Mouse (Mus musculus): ENCODE results near the gene Bmyc. TPM values are rescaled to one million over a fixed set of nuclear protein-coding genes. Genes with fewer than 3 reads are reported as not detected.

Gene Bmyc
- 27.5 TPM for polyA plus RNA-seq (2017; shearing (Covaris generic))

DNA sequence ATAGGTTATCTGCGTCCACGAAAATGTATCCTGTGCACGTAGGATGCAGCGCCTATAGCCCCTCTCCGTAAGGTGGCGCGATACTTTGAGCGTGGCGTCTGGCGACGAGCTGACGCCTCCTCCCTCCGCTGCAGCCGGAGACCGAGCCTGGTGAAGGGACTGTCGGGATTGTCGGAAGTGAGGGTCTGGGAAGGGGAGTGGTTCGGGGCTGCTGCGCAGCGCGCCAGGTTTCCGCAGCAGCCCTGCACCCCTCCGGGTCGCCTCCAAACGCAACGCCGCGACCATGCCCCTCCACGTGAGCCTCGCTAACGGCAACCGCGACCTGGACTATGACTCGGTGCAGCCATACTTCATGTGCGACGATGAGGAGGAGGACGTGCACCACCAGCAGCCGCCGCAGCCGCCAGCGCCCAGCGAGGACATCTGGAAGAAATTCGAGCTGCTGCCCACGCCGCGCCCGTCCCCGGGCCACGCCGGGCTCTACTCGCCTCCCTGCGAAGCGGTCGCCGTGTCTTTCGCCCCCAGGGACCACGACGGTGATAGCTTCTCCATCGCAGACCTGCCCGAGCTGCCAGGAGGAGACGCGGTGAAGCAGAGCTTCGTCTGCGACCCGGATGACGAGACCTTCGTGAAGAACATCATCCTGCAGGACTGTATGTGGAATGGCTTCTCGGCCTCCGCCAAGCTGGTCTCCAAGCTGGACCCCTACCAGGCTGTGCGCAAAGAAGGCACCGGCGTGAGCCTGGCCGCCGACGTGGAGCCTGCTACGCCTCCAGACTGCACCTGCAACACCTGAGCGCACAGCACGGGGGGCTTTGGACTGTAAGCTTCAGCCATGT, at the start of gene Bmyc:
Bmyc (plus strand) TSS at position 97 of the 839 bp plus-strand sequence.

DNA sequence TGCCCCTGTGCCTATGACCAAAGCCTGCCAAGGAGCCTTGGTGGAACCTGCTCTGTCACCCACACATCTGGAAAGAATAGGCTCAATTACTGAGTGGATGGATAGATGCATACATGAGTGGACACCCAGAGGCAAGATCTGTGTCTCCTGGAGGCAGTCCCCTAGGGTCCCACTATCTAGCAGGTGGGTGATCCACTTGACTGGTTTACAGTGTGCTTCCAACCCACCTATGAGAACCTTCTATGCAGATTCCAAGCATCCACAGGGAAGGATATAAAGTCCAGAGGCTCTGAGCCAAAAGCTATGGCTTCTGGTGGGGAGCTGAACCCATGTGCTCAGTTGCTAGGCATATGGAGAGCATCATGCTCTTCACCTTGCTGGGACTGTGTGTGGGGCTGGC, 48.9 kb upstream of the Bmyc start, which contains the start of gene Lcn5:
Lcn5 (plus strand) TSS at position 301 of the 400 bp plus-strand sequence.

DNA sequence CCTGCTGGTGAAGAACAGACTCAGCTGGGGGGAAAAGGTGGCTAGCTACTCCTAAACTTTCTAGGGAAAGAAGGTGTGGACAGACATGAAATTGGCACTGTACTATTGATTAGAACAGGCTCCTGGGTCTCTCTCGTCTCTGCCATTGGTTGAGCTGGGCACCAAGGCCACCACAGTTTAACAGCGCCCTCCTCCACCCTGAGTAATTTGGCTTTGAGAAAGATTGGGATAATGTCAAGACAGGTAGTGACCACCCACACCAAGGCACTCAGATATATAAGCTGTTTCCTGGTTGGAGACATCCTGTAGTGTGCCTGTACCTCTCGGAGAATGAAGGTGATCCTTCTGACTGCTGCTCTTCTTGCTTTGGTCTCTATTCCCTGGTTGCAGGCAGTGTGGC, 30.1 kb upstream of the Bmyc start, which contains the start of gene Lcn6:
Lcn6 (plus strand) TSS at position 301 of the 400 bp plus-strand sequence.

DNA sequence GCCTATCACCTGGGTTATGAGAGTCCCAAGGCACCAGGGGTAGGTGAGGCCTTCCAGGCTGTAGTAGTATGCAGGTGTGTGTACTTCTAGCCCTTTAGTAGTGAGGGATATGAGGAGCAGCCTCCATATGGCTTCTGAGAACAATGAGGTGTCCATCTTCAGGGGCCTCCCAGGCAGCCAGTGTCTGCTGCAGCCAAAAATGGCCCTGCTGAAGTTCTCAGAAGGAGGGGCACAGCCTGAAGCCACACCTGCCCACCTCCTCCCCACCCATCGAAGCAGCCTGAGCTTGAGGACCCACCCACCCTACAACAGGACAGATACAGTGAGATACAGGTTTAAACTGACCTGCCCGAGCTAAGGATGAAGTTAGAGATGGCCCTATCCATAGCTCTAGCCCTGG, 24.1 kb upstream of the Bmyc start, which contains the start of gene Lcn10:
Lcn10 (plus strand) TSS at position 301 of the 400 bp plus-strand sequence.

DNA sequence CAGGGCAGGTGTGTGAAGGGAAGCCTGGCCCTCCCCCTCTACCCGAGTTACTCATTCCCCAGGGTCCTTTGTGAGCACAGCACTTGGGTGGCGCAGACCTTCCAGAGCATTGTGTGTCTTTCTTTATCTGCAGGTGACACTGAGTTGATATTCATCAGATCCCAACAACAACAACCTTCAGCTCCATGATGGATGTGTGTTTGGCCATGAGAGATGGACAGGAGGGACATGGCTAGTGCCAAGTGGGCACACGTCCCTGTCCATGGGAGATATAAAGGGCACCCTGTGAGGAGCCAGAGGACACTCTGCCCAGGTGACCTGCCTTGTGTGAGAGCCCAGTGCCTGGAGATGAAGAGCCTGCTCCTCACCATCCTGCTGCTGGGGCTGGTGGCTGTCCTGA, 6.8 kb upstream of the Bmyc start, which contains the start of gene Obp2a:
Obp2a (plus strand) TSS at position 301 of the 400 bp plus-strand sequence.

DNA sequence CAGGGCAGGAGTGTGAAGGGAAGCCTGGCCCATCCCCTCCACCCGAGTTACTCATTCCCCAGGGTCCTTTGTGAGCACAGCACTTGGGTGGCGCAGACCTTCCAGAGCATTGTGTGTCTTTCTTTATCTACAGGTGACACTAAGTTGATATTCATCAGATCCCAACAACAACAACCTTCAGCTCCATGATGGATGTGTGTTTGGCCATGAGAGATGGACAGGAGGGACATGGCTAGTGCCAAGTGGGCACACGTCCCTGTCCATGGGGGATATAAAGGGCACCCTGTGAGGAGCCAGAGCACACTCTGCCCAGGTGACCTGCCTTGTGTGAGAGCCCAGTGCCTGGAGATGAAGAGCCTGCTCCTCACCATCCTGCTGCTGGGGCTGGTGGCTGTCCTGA, 30.2 kb downstream of the Bmyc start, which contains the start of gene Obp2b:
Obp2b (plus strand) TSS at position 301 of the 400 bp plus-strand sequence.

Other genes with a start within 250 kb of the Bmyc start
- 5.1 TPM for gene Clic3, start 249.9 kb upstream of the Bmyc start, polyA plus RNA-seq (2017; shearing (Covaris generic))
- 74.5 TPM for gene Paxx, start 245.6 kb upstream of the Bmyc start, polyA plus RNA-seq (2017; shearing (Covaris generic))
- not detected for gene Ptgds, start 236.7 kb upstream of the Bmyc start, polyA plus RNA-seq (2017; shearing (Covaris generic))
- not detected for gene Lcn12, start 212.8 kb upstream of the Bmyc start, polyA plus RNA-seq (2017; shearing (Covaris generic))
- gene Fbxw5, start 206.0 kb upstream of the Bmyc start, polyA plus RNA-seq (2017; shearing (Covaris generic)) = 82.7 TPM
- 5.6 TPM for gene C8g, start 205.0 kb upstream of the Bmyc start, polyA plus RNA-seq (2017; shearing (Covaris generic))
- 61.5 TPM for gene Traf2, start 159.8 kb upstream of the Bmyc start, polyA plus RNA-seq (2017; shearing (Covaris generic))
- 170 TPM for gene Edf1, start 148.9 kb upstream of the Bmyc start, polyA plus RNA-seq (2017; shearing (Covaris generic))
- 1.4 TPM for gene Mamdc4, start 131.9 kb upstream of the Bmyc start, polyA plus RNA-seq (2017; shearing (Covaris generic))
- 55.4 TPM for gene Phpt1, start 131.5 kb upstream of the Bmyc start, polyA plus RNA-seq (2017; shearing (Covaris generic))
- 0.17 TPM for gene Ajm1, start 125.0 kb upstream of the Bmyc start, polyA plus RNA-seq (2017; shearing (Covaris generic))
- 59.7 TPM for gene Rabl6, start 98.2 kb upstream of the Bmyc start, polyA plus RNA-seq (2017; shearing (Covaris generic))
- not detected for gene Ccdc183, start 89.1 kb upstream of the Bmyc start, polyA plus RNA-seq (2017; shearing (Covaris generic))
- gene Tmem141, start 84.7 kb upstream of the Bmyc start, polyA plus RNA-seq (2017; shearing (Covaris generic)) = 2.2 TPM
- not detected for gene Fcna, start 78.7 kb upstream of the Bmyc start, polyA plus RNA-seq (2017; shearing (Covaris generic))
- not detected for gene Lcn8, start 53.6 kb upstream of the Bmyc start, polyA plus RNA-seq (2017; shearing (Covaris generic))
- gene Lcn5, start 48.8 kb upstream of the Bmyc start, polyA plus RNA-seq (2017; shearing (Covaris generic)) = not detected
- not detected for gene Lcn6, start 30.0 kb upstream of the Bmyc start, polyA plus RNA-seq (2017; shearing (Covaris generic))
- not detected for gene Lcn10, start 24.0 kb upstream of the Bmyc start, polyA plus RNA-seq (2017; shearing (Covaris generic))
- gene Obp2a, start 6.7 kb upstream of the Bmyc start, polyA plus RNA-seq (2017; shearing (Covaris generic)) = not detected
- gene Obp2b, start 30.3 kb downstream of the Bmyc start, polyA plus RNA-seq (2017; shearing (Covaris generic)) = not detected
- not detected for gene Lcn3, start 58.8 kb downstream of the Bmyc start, polyA plus RNA-seq (2017; shearing (Covaris generic))
- not detected for gene Lcn11, start 70.3 kb downstream of the Bmyc start, polyA plus RNA-seq (2017; shearing (Covaris generic))
- not detected for gene Gm13539, start 75.5 kb downstream of the Bmyc start, polyA plus RNA-seq (2017; shearing (Covaris generic))
- gene Glt6d1, start 109.1 kb downstream of the Bmyc start, polyA plus RNA-seq (2017; shearing (Covaris generic)) = not detected
- gene Lcn9, start 116.4 kb downstream of the Bmyc start, polyA plus RNA-seq (2017; shearing (Covaris generic)) = not detected
- not detected for gene Sohlh1, start 140.5 kb downstream of the Bmyc start, polyA plus RNA-seq (2017; shearing (Covaris generic))
- gene Kcnt1, start 157.0 kb downstream of the Bmyc start, polyA plus RNA-seq (2017; shearing (Covaris generic)) = not detected